Mouse (Mus musculus) CH12.LX (cell line): Measurements from ENCODE around the gene Etfa. TPM values are rescaled to one million over a fixed set of nuclear protein-coding genes. Genes with fewer than 3 reads are reported as not detected.

Experiments used
- DNase-seq: peaks from one replicate; pipeline ENCODE4 v3.0.0-alpha.2; 2013; ENCODE audit errors: extremely low read depth
- H3K27ac ChIP-seq: 2 replicates; pipeline ENCODE4 v1.5.1; 2012; ENCODE audit warnings: low read depth, mild to moderate bottlenecking, control low read depth, moderate library complexity; ENCODE audit not compliant: insufficient read depth
- H3K27me3 ChIP-seq: replicated peaks from 2 replicates; pipeline ENCODE3; 2012; ENCODE audit warnings: inconsistent platforms
- H3K36me3 ChIP-seq, 2 experiments: replicated peaks in 1 of 2; 2 replicates each; pipeline versions ENCODE3 to v1.6.1; 2012; ENCODE audit warnings: inconsistent platforms in 1 of 2, low read length in 1 of 2, mild to moderate bottlenecking in 1 of 2, mixed read lengths in 1 of 2, moderate library complexity in 1 of 2; ENCODE audit not compliant: control insufficient read depth in 1 of 2, insufficient read depth in 1 of 2
- H3K4me1 ChIP-seq, 2 experiments: 2 replicates each; pipeline ENCODE4 v1.6.1; 2012; ENCODE audit warnings: inconsistent platforms in 1 of 2, moderate library complexity in 1 of 2; ENCODE audit not compliant: insufficient read depth in 2 of 2, control insufficient read depth in 1 of 2
- H3K4me2 ChIP-seq: 2 replicates; pipeline ENCODE4 v1.6.1; 2012; ENCODE audit warnings: low read depth, mild to moderate bottlenecking, control low read depth; ENCODE audit not compliant: poor library complexity, insufficient read depth, severe bottlenecking
- H3K4me3 ChIP-seq, 3 experiments: fragments of 150-350 bp in 1 of 3; sonication (generic) in 1 of 3; replicated peaks in 1 of 3; 2 replicates each; pipeline versions ENCODE3 to v1.5.1; 2011 to 2012; ENCODE audit warnings: low read depth in 2 of 3, low read length in 2 of 3, mild to moderate bottlenecking in 2 of 3, moderate library complexity in 2 of 3, control low read depth in 1 of 3, improper control_type of control experiment in 1 of 3, inconsistent platforms in 1 of 3, mixed read lengths in 1 of 3; ENCODE audit not compliant: poor library complexity in 1 of 3
- H3K79me2 ChIP-seq: replicated peaks from 2 replicates; pipeline ENCODE4 v1.6.1; 2012; ENCODE audit warnings: mild to moderate bottlenecking, moderate library complexity; ENCODE audit not compliant: control insufficient read depth, poor library complexity, insufficient read depth, severe bottlenecking; ENCODE audit errors: extremely low read depth
- H3K9ac ChIP-seq: 2 replicates; pipeline ENCODE4 v1.6.1; 2012; ENCODE audit warnings: low read depth, mild to moderate bottlenecking, control low read depth, moderate library complexity; ENCODE audit not compliant: insufficient read depth
- H3K9me3 ChIP-seq: replicated peaks from 2 replicates; pipeline ENCODE3; 2012; ENCODE audit warnings: low read length, inconsistent platforms, mixed read lengths
- CHD2 ChIP-seq: IDR thresholded peaks from 2 replicates; pipeline ENCODE4 v1.6.1; 2011; ENCODE audit warnings: low read length, improper control_type of control experiment
- CTCF ChIP-seq, 2 experiments: IDR thresholded peaks in 1 of 2; conservative IDR thresholded peaks in 1 of 2; 2 replicates each; pipeline ENCODE4 v1.5.1; 2011 to 2012; ENCODE audit warnings: low read depth in 2 of 2, low read length in 2 of 2, improper control_type of control experiment in 1 of 2, inconsistent platforms in 1 of 2, mild to moderate bottlenecking in 1 of 2, moderate library complexity in 1 of 2
- ELF1 ChIP-seq: IDR thresholded peaks from 2 replicates; pipeline ENCODE4 v1.6.1; 2014; ENCODE audit warnings: low read depth, mild to moderate bottlenecking, inconsistent platforms, low read length, improper control_type of control experiment
- GABPA ChIP-seq: IDR thresholded peaks from 2 replicates; pipeline ENCODE4 v1.6.1; 2012; ENCODE audit warnings: low read depth, low read length, improper control_type of control experiment, inconsistent platforms; ENCODE audit not compliant: insufficient replicate concordance
- IRF4 ChIP-seq: IDR thresholded peaks from 2 replicates; pipeline ENCODE4 v1.6.1; 2014; ENCODE audit warnings: low read depth, mild to moderate bottlenecking, inconsistent platforms, low read length, improper control_type of control experiment
- JUN ChIP-seq: IDR thresholded peaks from 2 replicates; pipeline ENCODE4 v1.6.1; 2011; ENCODE audit warnings: low read depth, mild to moderate bottlenecking, low read length, improper control_type of control experiment, moderate library complexity; ENCODE audit not compliant: insufficient read depth
- MEF2A ChIP-seq: IDR thresholded peaks from 2 replicates; pipeline ENCODE4 v1.6.1; 2014; ENCODE audit warnings: low read depth, mild to moderate bottlenecking, inconsistent platforms, low read length, improper control_type of control experiment, borderline replicate concordance
- RAD21 ChIP-seq: IDR thresholded peaks from 2 replicates; pipeline ENCODE4 v1.6.1; 2011; ENCODE audit warnings: low read depth, mild to moderate bottlenecking, low read length, improper control_type of control experiment, moderate library complexity
- RCOR1 ChIP-seq: conservative IDR thresholded peaks from 2 replicates; pipeline ENCODE4 v1.6.1; 2012; ENCODE audit warnings: low read depth, mild to moderate bottlenecking, inconsistent platforms, low read length, improper control_type of control experiment
- SMC3 ChIP-seq: IDR thresholded peaks from 2 replicates; pipeline ENCODE4 v1.6.1; 2011; ENCODE audit warnings: low read depth, low read length, improper control_type of control experiment
- TBP ChIP-seq: conservative IDR thresholded peaks from 2 replicates; pipeline ENCODE4 v1.6.1; 2011; ENCODE audit warnings: low read depth, low read length, improper control_type of control experiment
- UBTF ChIP-seq: IDR thresholded peaks from 2 replicates; pipeline ENCODE4 v1.6.1; 2012; ENCODE audit warnings: low read depth, mild to moderate bottlenecking, inconsistent platforms, low read length, improper control_type of control experiment, moderate library complexity
- USF1 ChIP-seq: IDR thresholded peaks from 2 replicates; pipeline ENCODE4 v1.6.1; 2014; ENCODE audit warnings: low read depth, mild to moderate bottlenecking, inconsistent platforms, low read length, improper control_type of control experiment
- ZC3H11A ChIP-seq: IDR thresholded peaks from 2 replicates; pipeline ENCODE4 v1.6.1; 2012; ENCODE audit warnings: low read depth, mild to moderate bottlenecking, inconsistent platforms, low read length, improper control_type of control experiment
- ZKSCAN1 ChIP-seq: IDR thresholded peaks from 2 replicates; pipeline ENCODE4 v1.6.1; 2012; ENCODE audit warnings: low read depth, inconsistent platforms, low read length, improper control_type of control experiment, borderline replicate concordance
- dilution Hi-C: fragments of 300-500 bp; cut with MboI; formaldehyde crosslinking; loops from 2 replicates; pipeline ENCODE4 v1.14.3; 2020; ENCODE audit warnings: low sequenced_read_pairs; ENCODE audit not compliant: extremely low pct_unique_long_range_greater_than_20kb, extremely low pct_ligation_motif_present
- in situ Hi-C: fragments of 300-500 bp; cut with MboI; formaldehyde crosslinking; loops from 3 replicates; pipeline ENCODE4 v1.14.3; 2019; ENCODE audit warnings: low sequenced_read_pairs, low pct_ligation_motif_present, low pct_unique_long_range_greater_than_20kb, mixed read lengths
- polyA plus RNA-seq: library from polyadenylated mRNA; unstranded; fragments of >175 nt; gene quantifications from 2 replicates; pipeline ENCODE4 v1.2.1, GENCODE M21; 2012; ENCODE audit warnings: low read depth; ENCODE audit not compliant: insufficient read length
- total RNA-seq, 2 experiments: library from RNA; depleted of rRNA; stranded (reverse); fragments of 300-350 nt in 1 of 2; fragments of >200 nt in 1 of 2; gene quantifications; 2 replicates each; pipeline ENCODE4 v1.2.3; 2012 to 2014

The Etfa gene
- total and polyA plus RNA-seq, 3 experiments = 42.7 to 121 (median 69.3) TPM

DNA sequence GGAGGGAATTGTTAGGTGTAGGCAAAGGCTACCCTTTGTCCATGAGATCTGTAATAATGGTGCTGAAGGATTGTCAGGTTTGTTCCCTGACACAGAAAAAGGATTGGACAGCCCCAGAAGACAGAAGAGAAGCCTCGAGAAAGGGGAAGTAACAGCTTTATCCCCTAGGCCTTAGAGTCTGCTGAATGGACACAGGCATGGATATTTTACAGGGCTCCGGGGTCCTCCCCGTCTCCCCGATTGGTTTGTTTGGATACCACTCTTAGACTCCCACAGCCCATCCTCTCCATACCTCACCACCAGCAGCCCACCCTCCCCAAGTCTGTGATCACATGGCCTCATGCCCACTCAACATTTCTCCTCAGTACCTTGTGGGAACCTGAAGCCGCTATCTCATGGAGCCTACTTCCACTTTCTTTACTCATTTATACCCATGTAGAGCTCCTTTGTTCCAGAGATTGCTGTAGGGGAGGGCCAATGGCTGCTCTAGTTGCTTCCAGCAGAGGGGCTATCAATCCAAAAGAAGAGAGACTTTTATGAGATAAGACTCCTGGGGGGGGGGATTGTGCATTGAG lies 72.8 kb downstream of the Etfa start:
- H3K9ac ChIP-seq = no peak overlapping the region
- DNase-seq = no peak
- H3K9me3 ChIP-seq = no peaks in the 10 kb centered on the region
- TF ChIP-seq USF1 (no peak), GABPA (no peak), RAD21 (no peak), UBTF (no peak), SMC3 (no peak), ZC3H11A (no peak), CTCF (conservative IDR thresholded peaks at IDR 0.05 in 1 of 2, IDR thresholded peaks at IDR 0.05 in 1 of 2; ENCODE audit: low read depth in 2 of 2, low read length in 2 of 2) (no peak), JUN (no peak), TBP (no peak), ZKSCAN1 (no peak), RCOR1 (no peak)
- TF ChIP-seq, all 38 proteins: peak for 0
- in situ Hi-C loops (loop anchor here (25.0 kb wide), 1 partner anchor 473 kb away; no protein-coding TSS in a partner anchor), dilution Hi-C loops (no loop called here)
- no peak overlapping the region for H3K27ac ChIP-seq
- no peak overlapping the region for H3K4me3 ChIP-seq
- H3K79me2 ChIP-seq = no peaks in the 10 kb centered on the region
- H3K36me3 ChIP-seq = no peaks in the 10 kb centered on the region
- no peak overlapping the region for H3K4me2 ChIP-seq
- H3K27me3 ChIP-seq = no peaks in the 10 kb centered on the region
- H3K4me1 ChIP-seq = no peaks in the 10 kb centered on the region

DNA sequence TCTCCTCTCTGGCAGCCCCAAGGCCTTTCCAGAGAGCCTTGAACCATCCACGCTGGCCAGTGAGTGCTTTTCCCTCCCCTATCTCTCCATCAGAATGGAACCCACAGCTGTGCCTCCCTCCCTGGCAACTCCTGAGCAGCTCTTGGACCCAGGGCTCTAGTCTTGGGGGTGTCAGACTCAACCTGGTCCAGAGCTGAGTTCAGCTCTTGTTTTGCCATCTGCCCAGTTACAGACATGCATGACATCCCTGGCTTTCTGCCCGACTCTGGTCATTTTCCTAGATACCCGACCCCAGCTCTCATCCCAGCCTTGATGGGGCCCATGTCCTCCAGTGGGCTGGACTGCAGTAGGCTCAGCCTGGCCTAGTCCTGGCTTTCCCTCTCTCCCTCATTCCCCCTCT lies 73.6 kb downstream of the Etfa start:
- H3K79me2 ChIP-seq = no peaks in the 10 kb centered on the region
- in situ Hi-C loops = loop anchor here (25.0 kb wide), 1 partner anchor 474 kb away; no protein-coding TSS in a partner anchor
- H3K36me3 ChIP-seq = no peaks in the 10 kb centered on the region
- no peaks in the 10 kb centered on the region for H3K9me3 ChIP-seq
- no peaks in the 10 kb centered on the region for H3K27me3 ChIP-seq
- no peaks in the 10 kb centered on the region for H3K4me1 ChIP-seq
- H3K9ac ChIP-seq = no peak overlapping the region
- H3K27ac ChIP-seq = no peak overlapping the region
- no peak for TF ChIP-seq CHD2
- TF ChIP-seq MEF2A = no peak
- TF ChIP-seq IRF4 = no peak
- TF ChIP-seq ELF1 = no peak
- TF ChIP-seq, all 38 proteins: peak for 0
- no peak for DNase-seq
- dilution Hi-C loops = no loop called here
- no peak overlapping the region for H3K4me3 ChIP-seq
- no peak overlapping the region for H3K4me2 ChIP-seq
